Mouse (Mus musculus): ENCODE measurements around the gene Asb18. TPM values are rescaled to one million over a fixed set of nuclear protein-coding genes. Genes with fewer than 3 reads are reported as not detected.
A peak's percentile ranks its signal among the peaks of the same experiment; 100 is the strongest.

The Asb18 gene
- polyA plus RNA-seq, 1 experiment from 2014 or later: 0.26 TPM

DNA sequence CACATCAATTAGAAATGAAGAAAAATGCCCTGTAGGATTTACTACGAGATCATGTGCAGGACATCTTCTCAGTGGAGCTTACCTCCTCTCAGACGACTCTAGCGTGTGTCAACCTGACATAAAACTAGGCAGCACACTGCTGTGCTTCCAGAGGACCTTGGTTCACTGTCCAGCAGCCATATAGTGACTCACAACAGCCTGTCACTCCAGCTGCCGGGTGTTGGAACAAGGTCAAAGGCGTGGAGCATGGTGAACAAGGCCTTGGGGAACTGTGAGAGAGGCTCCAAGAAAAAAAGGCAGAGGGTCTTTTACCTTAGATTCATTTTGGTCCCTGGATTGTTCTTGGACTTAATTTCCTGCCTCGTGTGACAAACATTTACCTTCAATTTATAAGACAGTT is 3.6 kb upstream of the Asb18 start:
- no peak for ATAC-seq (replicated peaks; ENCODE audit: insufficient number of reproducible peaks, low FRiP score, low TSS enrichment)
- Histone ChIP-seq H3K9ac (ENCODE audit: low read depth, low read length) (no peak overlapping the region), H3K27ac (ENCODE audit: low read depth, low read length) (no peak overlapping the region), H3K9me3 (replicated peaks; ENCODE audit: control insufficient read depth, low read length) (no peaks in the 10 kb centered on the region), H3K4me3 (ENCODE audit: low read depth, low read length) (no peak overlapping the region), H3K27me3 (ENCODE audit: control insufficient read depth, insufficient read depth, low read length) (no peaks in the 10 kb centered on the region), H3K4me2 (no peak overlapping the region), H3K36me3 (ENCODE audit: control insufficient read depth, insufficient read depth, low read length) (no peaks in the 10 kb centered on the region), H3K4me1 (ENCODE audit: control insufficient read depth, insufficient read depth, low read length) (no peaks in the 10 kb centered on the region)
- 69% methylated on average over 6 of the region's 6 CpGs for WGBS (ENCODE audit: insufficient replicate concordance)

DNA sequence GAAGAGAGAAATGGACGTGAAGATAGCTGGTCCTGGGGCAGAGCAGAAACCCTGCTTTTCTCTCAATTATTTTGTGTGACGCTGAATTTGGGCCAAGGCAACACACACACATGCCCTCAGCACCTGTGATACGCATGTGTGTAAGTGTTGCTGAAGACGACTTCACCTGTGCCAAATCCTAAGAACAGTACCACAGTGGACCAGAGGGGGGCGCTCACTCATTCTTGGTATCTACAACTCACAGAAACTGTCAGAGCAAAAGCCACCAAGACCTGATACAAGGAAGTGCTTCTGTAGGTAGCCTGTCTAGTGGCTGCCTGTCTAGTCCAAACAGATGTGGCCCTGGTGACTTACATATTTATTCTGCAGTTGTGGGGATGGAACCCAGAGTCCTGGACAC is 1.2 kb downstream of the Asb18 start:
- Histone ChIP-seq H3K27me3 (ENCODE audit: control insufficient read depth, insufficient read depth, low read length) (no peaks in the 10 kb centered on the region; the same call in 1 of the 2 replicates), H3K36me3 (ENCODE audit: control insufficient read depth, insufficient read depth, low read length) (no peaks in the 10 kb centered on the region), H3K9me3 (replicated peaks; ENCODE audit: control insufficient read depth, low read length) (no peaks in the 10 kb centered on the region), H3K27ac (ENCODE audit: low read depth, low read length) (no peak overlapping the region), H3K9ac (ENCODE audit: low read depth, low read length) (no peak overlapping the region), H3K4me2 (no peak overlapping the region), H3K4me1 (ENCODE audit: control insufficient read depth, insufficient read depth, low read length) (no peaks in the 10 kb centered on the region), H3K4me3 (ENCODE audit: low read depth, low read length) (no peak overlapping the region)
- no peak for ATAC-seq (replicated peaks; ENCODE audit: insufficient number of reproducible peaks, low FRiP score, low TSS enrichment)
- WGBS (ENCODE audit: insufficient replicate concordance): 64% methylated on average over 5 of the region's 5 CpGs

DNA sequence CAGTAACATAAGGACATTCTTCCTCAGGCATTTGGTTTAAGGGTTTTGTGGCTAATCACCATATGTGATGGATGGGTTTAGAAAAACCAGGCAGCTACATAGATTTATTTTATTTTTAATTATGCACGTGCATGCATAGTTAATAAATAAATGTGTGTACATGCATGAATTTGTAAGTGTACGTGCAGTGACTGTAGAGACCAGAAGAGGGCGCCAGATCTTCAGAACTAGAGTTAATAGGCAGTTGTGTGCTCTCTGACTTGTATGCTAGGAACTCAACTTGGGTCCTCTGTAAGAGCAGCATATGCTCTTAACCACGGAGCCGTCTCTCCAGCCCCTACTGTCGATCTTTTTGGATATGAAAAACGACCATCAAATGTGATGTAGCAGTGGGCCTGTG is 1.6 kb downstream of the Asb18 start:
- Histone ChIP-seq H3K4me1 (ENCODE audit: control insufficient read depth, insufficient read depth, low read length) (no peaks in the 10 kb centered on the region), H3K4me2 (no peak overlapping the region), H3K27ac (ENCODE audit: low read depth, low read length) (no peak overlapping the region), H3K36me3 (ENCODE audit: control insufficient read depth, insufficient read depth, low read length) (no peaks in the 10 kb centered on the region), H3K4me3 (ENCODE audit: low read depth, low read length) (no peak overlapping the region), H3K9ac (ENCODE audit: low read depth, low read length) (no peak overlapping the region), H3K9me3 (replicated peaks; ENCODE audit: control insufficient read depth, low read length) (no peaks in the 10 kb centered on the region), H3K27me3 (ENCODE audit: control insufficient read depth, insufficient read depth, low read length) (no peaks in the 10 kb centered on the region; the same call in 1 of the 2 replicates)
- WGBS (ENCODE audit: insufficient replicate concordance): 64% methylated on average over 7 of the region's 7 CpGs
- no peak for ATAC-seq (replicated peaks; ENCODE audit: insufficient number of reproducible peaks, low FRiP score, low TSS enrichment)

DNA sequence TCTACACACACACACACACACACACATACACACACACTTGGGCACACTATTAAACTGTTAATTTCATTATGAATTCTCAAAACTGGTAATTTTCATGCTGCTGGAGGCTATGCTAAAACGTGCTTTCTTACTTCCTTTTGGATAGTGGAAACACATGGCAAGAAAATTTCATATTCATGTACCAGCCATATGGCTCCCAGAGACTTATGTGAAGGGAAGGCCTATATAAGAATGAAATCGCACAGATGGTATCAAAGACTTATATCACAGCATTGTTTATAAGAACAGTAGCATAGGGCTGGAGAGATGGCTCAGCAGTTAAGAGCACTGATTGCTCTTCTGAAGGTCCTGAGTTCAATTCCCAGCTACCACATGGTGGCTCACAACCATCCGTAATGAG is 2.3 kb downstream of the Asb18 start:
- Histone ChIP-seq H3K27ac (ENCODE audit: low read depth, low read length) (no peak overlapping the region), H3K36me3 (ENCODE audit: control insufficient read depth, insufficient read depth, low read length) (no peaks in the 10 kb centered on the region)
- WGBS (ENCODE audit: insufficient replicate concordance): 75% methylated on average over 3 of the region's 3 CpGs

DNA sequence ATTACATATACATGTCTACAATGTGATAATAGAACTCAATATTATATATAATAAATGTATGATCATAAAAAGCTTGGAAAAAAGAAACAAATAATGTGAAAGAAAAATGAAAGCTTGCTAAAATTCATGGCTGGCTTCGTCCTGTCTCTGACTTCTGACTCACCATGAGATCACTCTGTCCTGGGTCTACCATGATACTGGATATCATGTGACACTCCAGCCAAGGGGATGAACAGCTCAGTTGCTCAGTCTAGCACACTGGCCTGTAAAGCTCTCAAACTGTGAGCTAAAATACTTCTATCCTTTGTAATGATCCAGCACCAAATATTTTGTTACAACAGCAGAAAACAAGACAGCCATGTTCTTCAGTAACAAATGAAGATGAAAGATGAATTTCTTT is 4.4 kb downstream of the Asb18 start:
- Histone ChIP-seq H3K27ac (ENCODE audit: low read depth, low read length) (no peak overlapping the region), H3K27me3 (ENCODE audit: control insufficient read depth, insufficient read depth, low read length) (no peaks in the 10 kb centered on the region; the same call in 1 of the 2 replicates), H3K36me3 (ENCODE audit: control insufficient read depth, insufficient read depth, low read length) (no peaks in the 10 kb centered on the region), H3K4me2 (no peak overlapping the region), H3K4me3 (ENCODE audit: low read depth, low read length) (no peak overlapping the region), H3K9me3 (replicated peaks; ENCODE audit: control insufficient read depth, low read length) (no peaks in the 10 kb centered on the region), H3K9ac (ENCODE audit: low read depth, low read length) (no peak overlapping the region), H3K4me1 (ENCODE audit: control insufficient read depth, insufficient read depth, low read length) (no peaks in the 10 kb centered on the region)
- no peak for ATAC-seq (replicated peaks; ENCODE audit: insufficient number of reproducible peaks, low FRiP score, low TSS enrichment)
- 79% methylated on average over 1 of the region's 1 CpGs for WGBS (ENCODE audit: insufficient replicate concordance)

More for the DNA sequence above, 2.3 kb downstream of the Asb18 start:
- no peaks in the 10 kb centered on the region for H3K9me3 ChIP-seq (replicated peaks; ENCODE audit: control insufficient read depth, low read length)
- H3K4me3 ChIP-seq (ENCODE audit: low read depth, low read length): no peak overlapping the region
- ATAC-seq (replicated peaks; ENCODE audit: insufficient number of reproducible peaks, low FRiP score, low TSS enrichment): no peak
- H3K4me2 ChIP-seq: no peak overlapping the region
- H3K4me1 ChIP-seq (ENCODE audit: control insufficient read depth, insufficient read depth, low read length): no peaks in the 10 kb centered on the region
- no peaks in the 10 kb centered on the region; the same call in 1 of the 2 replicates for H3K27me3 ChIP-seq (ENCODE audit: control insufficient read depth, insufficient read depth, low read length)
- H3K9ac ChIP-seq (ENCODE audit: low read depth, low read length): no peak overlapping the region

DNA sequence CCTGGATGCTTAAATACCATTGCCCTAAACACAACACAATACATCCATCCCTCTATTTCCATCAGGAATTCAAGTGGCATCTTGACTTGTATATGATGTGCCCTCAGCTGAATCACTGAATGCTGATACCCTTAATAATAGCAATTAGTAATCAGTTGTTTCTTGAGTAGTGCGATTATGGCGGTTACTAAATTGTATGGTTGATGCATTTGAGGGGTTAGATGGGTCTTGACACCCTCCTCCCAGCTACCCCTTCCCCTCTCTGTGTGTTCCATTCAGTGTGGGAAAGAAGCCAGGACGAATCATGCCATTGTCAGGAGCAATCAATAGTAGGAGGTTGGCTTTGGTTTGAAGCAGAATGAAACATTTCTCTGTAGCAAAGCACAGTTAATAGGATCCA is 5.3 kb downstream of the Asb18 start:
- no peak overlapping the region for H3K4me2 ChIP-seq
- ATAC-seq (replicated peaks; ENCODE audit: insufficient number of reproducible peaks, low FRiP score, low TSS enrichment): no peak
- H3K9me3 ChIP-seq (replicated peaks; ENCODE audit: control insufficient read depth, low read length): no peaks in the 10 kb centered on the region
- no peak overlapping the region for H3K27ac ChIP-seq (ENCODE audit: low read depth, low read length)
- WGBS (ENCODE audit: insufficient replicate concordance): 78% methylated on average over 3 of the region's 3 CpGs
- no peak overlapping the region for H3K9ac ChIP-seq (ENCODE audit: low read depth, low read length)
- H3K4me3 ChIP-seq (ENCODE audit: low read depth, low read length): no peak overlapping the region
- no peaks in the 10 kb centered on the region; the same call in 1 of the 2 replicates for H3K27me3 ChIP-seq (ENCODE audit: control insufficient read depth, insufficient read depth, low read length)
- H3K36me3 ChIP-seq (ENCODE audit: control insufficient read depth, insufficient read depth, low read length): no peaks in the 10 kb centered on the region
- no peaks in the 10 kb centered on the region for H3K4me1 ChIP-seq (ENCODE audit: control insufficient read depth, insufficient read depth, low read length)

DNA sequence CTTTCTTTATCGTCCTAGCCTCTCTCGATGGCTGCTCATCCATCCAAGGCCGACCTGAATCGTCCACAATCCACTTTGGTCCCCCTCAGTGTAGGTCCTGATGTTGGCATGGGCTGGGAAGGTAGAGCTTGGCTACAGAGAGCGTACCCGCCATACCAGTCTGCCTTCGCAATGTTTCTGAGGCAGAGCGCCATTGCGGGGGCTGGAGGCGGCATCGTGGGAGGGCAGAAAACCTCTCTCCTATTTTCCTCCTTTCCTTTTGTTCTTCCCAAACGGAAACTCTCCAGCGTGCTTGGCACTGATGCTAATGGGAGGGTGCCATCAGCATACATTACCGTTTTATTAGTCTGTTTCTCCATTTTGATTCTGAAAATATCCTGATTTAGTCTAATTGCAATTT is 7.8 kb downstream of the Asb18 start:
- no peak overlapping the region for H3K9ac ChIP-seq (ENCODE audit: low read depth, low read length)
- no peaks in the 10 kb centered on the region for H3K36me3 ChIP-seq (ENCODE audit: control insufficient read depth, insufficient read depth, low read length)
- no peaks in the 10 kb centered on the region for H3K9me3 ChIP-seq (replicated peaks; ENCODE audit: control insufficient read depth, low read length)
- 69% methylated on average over 14 of the region's 14 CpGs for WGBS (ENCODE audit: insufficient replicate concordance)
- H3K27me3 ChIP-seq (ENCODE audit: control insufficient read depth, insufficient read depth, low read length): no peaks in the 10 kb centered on the region; the same call in 1 of the 2 replicates
- no peak overlapping the region for H3K4me3 ChIP-seq (ENCODE audit: low read depth, low read length)
- H3K4me2 ChIP-seq: no peak overlapping the region
- ATAC-seq (replicated peaks; ENCODE audit: insufficient number of reproducible peaks, low FRiP score, low TSS enrichment): no peak
- H3K4me1 ChIP-seq (ENCODE audit: control insufficient read depth, insufficient read depth, low read length): no peaks in the 10 kb centered on the region
- H3K27ac ChIP-seq (ENCODE audit: low read depth, low read length): no peak overlapping the region

DNA sequence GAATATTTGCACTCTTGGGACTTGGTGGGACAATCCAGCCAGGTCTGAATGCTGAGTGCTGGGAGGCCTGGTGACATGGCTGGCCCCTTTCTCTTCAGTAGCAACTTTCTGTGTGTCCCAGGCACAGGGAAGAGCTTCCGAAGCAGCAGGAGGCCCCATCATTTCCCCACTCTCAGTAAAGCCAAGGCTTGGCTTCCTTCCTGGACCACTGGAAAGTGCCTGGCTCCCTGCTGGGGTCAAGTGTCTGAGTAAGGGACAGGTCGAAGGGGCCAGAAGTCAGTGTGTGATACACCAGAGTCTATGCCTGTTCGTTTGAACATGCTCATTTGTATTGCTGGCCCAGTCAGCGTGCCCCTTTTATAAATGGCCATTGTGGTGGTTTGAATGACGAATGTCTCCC is 13.5 kb downstream of the Asb18 start:
- H3K36me3 ChIP-seq (ENCODE audit: control insufficient read depth, insufficient read depth, low read length): no peaks in the 10 kb centered on the region
- H3K9me3 ChIP-seq (replicated peaks; ENCODE audit: control insufficient read depth, low read length): no peaks in the 10 kb centered on the region
- peaks cover 37% of the 10 kb centered on the region for H3K4me1 ChIP-seq (ENCODE audit: control insufficient read depth, insufficient read depth, low read length)
- no peaks in the 10 kb centered on the region; the same call in 1 of the 2 replicates for H3K27me3 ChIP-seq (ENCODE audit: control insufficient read depth, insufficient read depth, low read length)
- no peak overlapping the region for H3K4me2 ChIP-seq
- H3K27ac ChIP-seq (ENCODE audit: low read depth, low read length): no peak overlapping the region
- no peak for ATAC-seq (replicated peaks; ENCODE audit: insufficient number of reproducible peaks, low FRiP score, low TSS enrichment)
- WGBS (ENCODE audit: insufficient replicate concordance): 51% methylated on average over 5 of the region's 5 CpGs
- H3K9ac ChIP-seq (ENCODE audit: low read depth, low read length): no peak overlapping the region
- H3K4me3 ChIP-seq (ENCODE audit: low read depth, low read length): no peak overlapping the region

DNA sequence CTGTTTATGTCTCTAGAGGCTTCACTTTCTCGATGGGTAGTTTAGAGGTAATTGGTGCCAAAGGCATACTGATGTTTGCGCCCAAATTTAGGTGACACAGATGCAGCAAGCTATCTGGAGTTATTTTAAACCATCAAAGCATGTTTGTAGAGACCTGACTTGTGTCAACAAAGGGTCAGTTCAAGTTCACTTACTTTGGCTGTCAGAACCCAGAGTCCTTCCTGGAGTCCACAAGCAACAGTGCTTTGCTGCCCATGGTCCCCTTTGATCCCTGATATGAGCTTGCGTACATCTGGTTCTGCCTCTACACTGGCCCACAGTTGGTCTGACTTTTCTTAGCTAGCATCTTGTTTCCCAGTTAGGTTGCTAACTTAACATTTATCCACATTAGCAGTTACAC is 14.6 kb downstream of the Asb18 start:
- ATAC-seq (replicated peaks; ENCODE audit: insufficient number of reproducible peaks, low FRiP score, low TSS enrichment): no peak
- H3K27ac ChIP-seq (ENCODE audit: low read depth, low read length): peak overlapping the region; percentile 66; the same call in 1 of the 2 replicates
- no peaks in the 10 kb centered on the region for H3K9me3 ChIP-seq (replicated peaks; ENCODE audit: control insufficient read depth, low read length)
- H3K9ac ChIP-seq (ENCODE audit: low read depth, low read length): no peak overlapping the region
- H3K36me3 ChIP-seq (ENCODE audit: control insufficient read depth, insufficient read depth, low read length): no peaks in the 10 kb centered on the region
- H3K4me2 ChIP-seq: no peak overlapping the region
- no peak overlapping the region for H3K4me3 ChIP-seq (ENCODE audit: low read depth, low read length)
- 50% methylated on average over 3 of the region's 3 CpGs for WGBS (ENCODE audit: insufficient replicate concordance)
- peaks cover 37% of the 10 kb centered on the region for H3K4me1 ChIP-seq (ENCODE audit: control insufficient read depth, insufficient read depth, low read length)
- H3K27me3 ChIP-seq (ENCODE audit: control insufficient read depth, insufficient read depth, low read length): peaks cover under 1% of the 10 kb centered on the region

Data from heart, embryonic 11.5 days (tissue).